Mouse (Mus musculus) cerebellum, adult 2 months (tissue): Measurements from ENCODE around the gene Slc23a4. TPM values are rescaled to one million over a fixed set of nuclear protein-coding genes. Genes with fewer than 3 reads are reported as not detected.

Experiments
- DNase-seq, 2 experiments: peaks; one replicate each; pipeline ENCODE4 v3.0.0; 2021
- H3K27ac ChIP-seq: fragments of 200-500 bp; 2 replicates; pipeline ENCODE4 v1.5.1; 2012; ENCODE audit warnings: low read length, control low read depth, inconsistent platforms; ENCODE audit not compliant: insufficient read depth
- H3K27me3 ChIP-seq: fragments of 200-500 bp; 2 replicates; pipeline ENCODE4 v1.6.1; 2012; ENCODE audit warnings: inconsistent platforms, mild to moderate bottlenecking, low read length, moderate library complexity; ENCODE audit not compliant: control insufficient read depth, insufficient read depth
- H3K4me1 ChIP-seq: fragments of 200-500 bp; 2 replicates; pipeline ENCODE4 v1.6.1; 2011; ENCODE audit warnings: low read length; ENCODE audit not compliant: control insufficient read depth, insufficient read depth
- H3K4me3 ChIP-seq: fragments of 200-500 bp; replicated peaks from 2 replicates; pipeline ENCODE3; 2011; ENCODE audit warnings: mild to moderate bottlenecking, low read depth, low read length, control low read depth; ENCODE audit not compliant: insufficient read depth
- CTCF ChIP-seq: fragments of 200-500 bp; IDR thresholded peaks from 2 replicates; pipeline ENCODE4 v1.5.1; 2011; ENCODE audit warnings: low read depth, mild to moderate bottlenecking, control low read depth, low read length, moderate library complexity, borderline replicate concordance; ENCODE audit not compliant: insufficient read depth
- POLR2A ChIP-seq: fragments of 200-500 bp; IDR thresholded peaks from 2 replicates; pipeline ENCODE4 v1.6.1; 2011; ENCODE audit warnings: low read length, control low read depth, borderline replicate concordance; ENCODE audit not compliant: insufficient read depth
- WGBS: fragments of 180-500 bp; shearing (Covaris S2); methylation state at CpG from one replicate; pipeline ENCODE4 v1.1.7; 2018; 5-methylcytosine and 5-hydroxymethylcytosine counted together
- polyA plus RNA-seq: library from polyadenylated mRNA; depleted of rRNA; stranded (reverse); fragments of >200 nt; gene quantifications from 2 replicates; pipeline ENCODE4 v1.2.3, GENCODE M21; 2012; rRNA removed

The Slc23a4 gene
- polyA plus RNA-seq, 1 experiment: 0.70 TPM

- TF ChIP-seq CTCF: no peak
- no peak overlapping the region for H3K4me3 ChIP-seq
- no peaks in the 10 kb centered on the region for H3K27me3 ChIP-seq
- 84% methylated on average over 9 of the region's 9 CpGs for WGBS
- DNase-seq: no peak
- H3K4me1 ChIP-seq: peaks cover 7% of the 10 kb centered on the region
- no peak overlapping the region for H3K27ac ChIP-seq
These were observed 86.2 kb downstream of the Slc23a4 start for GRCm38 (mm10) chr6:34901911-34902444.

GRCm38 (mm10) chr6:34900990-34901389 is 87.2 kb downstream of the Slc23a4 start:
- H3K4me3 ChIP-seq: no peak overlapping the region
- peak; percentile 61 to 70 for DNase-seq
- WGBS: 34% methylated on average over 2 of the region's 2 CpGs
- H3K27ac ChIP-seq: 0 out of 2 replicates have a peak overlapping the region, but pooled peaks have one; percentile 15
- TF ChIP-seq POLR2A: no peak
- TF ChIP-seq CTCF: no peak
- H3K27me3 ChIP-seq: no peaks in the 10 kb centered on the region
- H3K4me1 ChIP-seq: peaks cover 10% of the 10 kb centered on the region

- no peak overlapping the region for H3K27ac ChIP-seq
- no peaks in the 10 kb centered on the region for H3K27me3 ChIP-seq
- no peak for TF ChIP-seq CTCF
- no peak for TF ChIP-seq POLR2A
- 92% methylated on average over 2 of the region's 2 CpGs for WGBS
- H3K4me1 ChIP-seq: peaks cover 14% of the 10 kb centered on the region
- DNase-seq: no peak
- H3K4me3 ChIP-seq: no peak overlapping the region
These were observed 89.1 kb downstream of the Slc23a4 start for GRCm38 (mm10) chr6:34899127-34899526.

GRCm38 (mm10) chr6:34896168-34896780 is 91.9 kb downstream of the Slc23a4 start:
- H3K27me3 ChIP-seq: no peaks in the 10 kb centered on the region
- TF ChIP-seq CTCF: no peak
- no peak for TF ChIP-seq POLR2A
- peak in 1 of 2 experiments; percentile 26 for DNase-seq
- H3K27ac ChIP-seq: peak overlapping the region; percentile 10; the same call in 1 of the 2 replicates
- H3K4me1 ChIP-seq: peaks cover 13% of the 10 kb centered on the region
- 59% methylated on average over 16 of the region's 16 CpGs for WGBS
- no peak overlapping the region for H3K4me3 ChIP-seq

- H3K27me3 ChIP-seq: no peaks in the 10 kb centered on the region
- peak; percentile 37 to 52 for DNase-seq
- no peak overlapping the region for H3K4me3 ChIP-seq
- TF ChIP-seq CTCF (no peak), POLR2A (no peak)
- WGBS: 46% methylated on average over 7 of the region's 7 CpGs
- H3K4me1 ChIP-seq: peaks cover 8% of the 10 kb centered on the region
- 0 out of 2 replicates have a peak overlapping the region, but pooled peaks have one; percentile 10 for H3K27ac ChIP-seq
These were observed 92.6 kb downstream of the Slc23a4 start for GRCm38 (mm10) chr6:34895569-34895968.

Other genes starting within 250 kb of the Slc23a4 start
- 15.9 and 16.4 TPM in 2 replicates for gene Agbl3, start 208.0 kb downstream of the Slc23a4 start, polyA plus RNA-seq
- gene Tmem140, start 125.3 kb downstream of the Slc23a4 start, polyA plus RNA-seq: 1.4 and 1.8 TPM in 2 replicates
- 3.7 and 4.9 TPM in 2 replicates for gene Cyren, start 110.3 kb downstream of the Slc23a4 start, polyA plus RNA-seq
- 26.7 and 28.0 TPM in 2 replicates for gene Wdr91, start 77.5 kb downstream of the Slc23a4 start, polyA plus RNA-seq
- not detected in 2 replicates for gene Stra8, start 68.2 kb downstream of the Slc23a4 start, polyA plus RNA-seq
- gene Cnot4, start 145.3 kb upstream of the Slc23a4 start, polyA plus RNA-seq: 24.2 and 26.1 TPM in 2 replicates
- 21.1 and 23.6 TPM in 2 replicates for gene Nup205, start 189.0 kb upstream of the Slc23a4 start, polyA plus RNA-seq